Mouse (Mus musculus) embryonic fibroblast, embryonic 13.5 days (primary cell): ENCODE data around the gene Itpr3.

Experiments used
- CTCF ChIP-seq: IDR thresholded peaks from 2 replicates; pipeline ENCODE4 v1.5.1; 2011; ENCODE audit warnings: mild to moderate bottlenecking, control low read depth, low read length, moderate library complexity, borderline replicate concordance; ENCODE audit not compliant: insufficient read depth
- POLR2A ChIP-seq: IDR thresholded peaks from 2 replicates; pipeline ENCODE4 v1.6.1; 2011; ENCODE audit warnings: low read depth, mild to moderate bottlenecking, control low read depth, low read length, moderate library complexity

GRCm38 (mm10) chr17:27106745-27107144, 49.6 kb downstream of the Itpr3 start:
- TF ChIP-seq CTCF (no peak), POLR2A (no peak)
